Mouse (Mus musculus) MEL (cell line): ENCODE data around the gene Tldc1.

Experiments
- CTCF ChIP-seq, 3 experiments: IDR thresholded peaks in 2 of 3; conservative IDR thresholded peaks in 1 of 3; 2 replicates each; pipeline ENCODE4 v1.5.1; 2011 to 2012; ENCODE audit warnings: low read length in 3 of 3, low read depth in 2 of 3, mild to moderate bottlenecking in 2 of 3, improper control_type of control experiment in 1 of 3, inconsistent platforms in 1 of 3, mixed read lengths in 1 of 3, moderate library complexity in 1 of 3; ENCODE audit not compliant: control insufficient read depth in 1 of 3, insufficient read depth in 1 of 3, poor library complexity in 1 of 3, severe bottlenecking in 1 of 3
- E2F4 ChIP-seq: IDR thresholded peaks from 2 replicates; pipeline ENCODE4 v1.6.1; 2011; ENCODE audit warnings: low read depth, low read length, improper control_type of control experiment, borderline replicate concordance
- MXI1 ChIP-seq: IDR thresholded peaks from 2 replicates; pipeline ENCODE4 v1.6.1; 2011; ENCODE audit warnings: mild to moderate bottlenecking, low read depth, low read length, improper control_type of control experiment
- MYC ChIP-seq: IDR thresholded peaks from 2 replicates; pipeline ENCODE4 v1.6.1; 2011; ENCODE audit warnings: low read depth, mild to moderate bottlenecking, low read length, improper control_type of control experiment, moderate library complexity
- ZKSCAN1 ChIP-seq: IDR thresholded peaks from 2 replicates; pipeline ENCODE4 v1.6.1; 2012; ENCODE audit warnings: low read depth, mild to moderate bottlenecking, inconsistent platforms, low read length, improper control_type of control experiment, moderate library complexity

GRCm38 (mm10) chr8:119727093-119727492 is 51.1 kb downstream of the Tldc1 start:
- TF ChIP-seq CTCF (IDR thresholded peaks at IDR 0.05 in 2 of 3, conservative IDR thresholded peaks at IDR 0.05 in 1 of 3; ENCODE audit: control insufficient read depth in 1 of 3, insufficient read depth in 1 of 3, low read depth in 2 of 3, low read length in 3 of 3, poor library complexity in 1 of 3, severe bottlenecking in 1 of 3) (no peak), E2F4 (no peak), ZKSCAN1 (no peak), MXI1 (0 out of 2 replicates have a peak, but pooled peaks have one; percentile 26), MYC (peak; percentile 51; the same call in 1 of the 2 replicates)
